Mouse (Mus musculus): ENCODE measurements around the gene Cox4i2.

The Cox4i2 gene

GRCm38 (mm10) chr2:152800762-152801113 lies 46.8 kb downstream of the Cox4i2 start:
- DNase-seq (ENCODE audit: low spot score): no peak

GRCm38 (mm10) chr2:152802303-152802702 lies 48.3 kb downstream of the Cox4i2 start:
- no peak for DNase-seq (ENCODE audit: low spot score)

DNA sequence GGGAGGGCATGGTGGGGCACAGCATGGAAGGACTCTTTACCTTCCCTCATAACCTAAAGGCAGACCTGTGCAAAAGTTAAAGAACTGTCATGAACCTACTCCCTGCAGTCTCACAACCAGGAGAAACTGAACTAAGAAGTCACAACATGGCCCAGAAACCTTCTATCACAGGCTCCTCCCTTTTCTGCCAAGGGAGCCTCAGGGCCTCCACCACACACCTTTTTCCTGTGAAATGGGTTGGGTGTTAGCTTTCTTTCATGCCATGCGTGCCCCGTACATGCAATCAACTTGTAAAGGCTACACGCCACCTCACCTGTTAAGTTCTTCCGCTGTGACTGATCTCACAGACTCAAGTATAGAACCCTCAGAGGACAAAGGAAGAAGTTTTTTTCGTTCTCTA lies 49.1 kb downstream of the Cox4i2 start:
- DNase-seq (ENCODE audit: low spot score): no peak

DNA sequence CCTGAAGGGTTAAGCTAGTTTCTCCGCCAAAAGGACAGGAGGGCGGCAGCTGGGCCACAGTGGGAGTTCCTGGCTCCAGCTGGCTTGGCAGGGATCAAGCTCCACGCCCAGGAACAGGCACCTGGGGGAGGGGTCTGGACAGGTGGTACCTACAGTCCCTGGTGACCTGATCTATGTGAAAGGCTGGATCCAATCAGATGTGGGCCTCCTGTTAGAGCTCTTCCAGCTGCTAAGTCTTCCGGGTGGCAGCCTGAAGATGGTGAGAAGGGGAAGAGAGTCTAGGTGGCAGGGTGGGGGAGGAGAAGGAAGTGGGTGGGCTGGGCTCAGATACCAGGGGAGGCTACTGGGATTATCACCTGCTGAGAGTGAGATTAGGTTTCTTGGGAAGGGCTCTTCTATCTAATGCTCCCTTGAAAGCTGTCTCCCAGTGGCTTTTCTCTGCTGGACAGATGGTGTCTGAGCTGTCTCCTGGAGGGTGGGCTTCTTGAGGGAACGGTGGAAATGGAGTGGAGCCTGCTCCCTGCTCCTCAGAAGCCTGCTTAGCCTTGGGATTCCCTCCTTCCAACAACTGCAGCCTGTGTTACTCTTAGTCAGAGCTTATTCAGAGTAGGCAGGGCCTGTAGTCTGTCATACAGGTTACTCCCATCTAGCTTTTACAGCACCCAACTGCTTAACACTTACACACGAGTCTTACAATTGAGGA lies 50.6 kb downstream of the Cox4i2 start:
- no peak for DNase-seq (ENCODE audit: low spot score)

GRCm38 (mm10) chr2:152805111-152805490 lies 51.1 kb downstream of the Cox4i2 start:
- DNase-seq (ENCODE audit: low spot score): no peak

DNA sequence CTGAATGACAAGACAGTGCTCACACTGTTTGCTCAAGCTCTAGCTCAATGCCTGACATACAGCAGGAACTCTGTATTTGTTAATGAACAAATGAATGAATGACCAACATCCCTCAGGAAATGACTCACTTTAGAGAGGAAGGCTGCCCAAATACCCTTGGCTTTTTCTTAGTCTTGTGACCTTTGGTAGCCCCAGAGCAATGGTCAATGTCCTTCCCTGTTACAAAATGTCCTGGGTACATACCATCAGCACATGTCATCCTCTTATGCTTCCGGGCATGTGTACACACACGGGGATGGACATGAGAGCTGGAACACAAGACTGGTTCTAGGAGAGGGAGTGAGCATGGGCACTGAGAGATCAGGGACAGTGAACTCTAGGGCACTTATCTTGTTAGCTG lies 52.1 kb downstream of the Cox4i2 start:
- DNase-seq (ENCODE audit: low spot score): no peak

DNA sequence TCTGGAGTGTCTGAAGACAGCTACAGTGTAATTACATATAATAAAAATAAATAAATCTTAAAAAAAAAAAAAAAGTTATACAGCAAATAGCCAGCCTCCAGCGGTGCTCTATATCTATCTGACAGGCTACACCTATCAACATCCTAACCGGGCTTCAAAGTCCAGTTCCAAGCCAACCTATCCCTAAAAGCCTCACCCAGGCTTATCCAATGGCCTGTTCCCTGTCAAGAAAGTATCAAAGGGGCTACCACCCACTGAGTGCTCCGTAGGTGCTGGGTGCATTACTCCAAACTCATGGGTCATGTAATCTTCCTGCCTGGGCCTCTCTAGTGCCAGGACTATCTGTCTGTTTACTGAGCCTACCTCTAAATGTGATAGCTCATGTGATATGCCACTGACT lies 54.2 kb downstream of the Cox4i2 start:
- DNase-seq (ENCODE audit: low spot score): no peak

DNA sequence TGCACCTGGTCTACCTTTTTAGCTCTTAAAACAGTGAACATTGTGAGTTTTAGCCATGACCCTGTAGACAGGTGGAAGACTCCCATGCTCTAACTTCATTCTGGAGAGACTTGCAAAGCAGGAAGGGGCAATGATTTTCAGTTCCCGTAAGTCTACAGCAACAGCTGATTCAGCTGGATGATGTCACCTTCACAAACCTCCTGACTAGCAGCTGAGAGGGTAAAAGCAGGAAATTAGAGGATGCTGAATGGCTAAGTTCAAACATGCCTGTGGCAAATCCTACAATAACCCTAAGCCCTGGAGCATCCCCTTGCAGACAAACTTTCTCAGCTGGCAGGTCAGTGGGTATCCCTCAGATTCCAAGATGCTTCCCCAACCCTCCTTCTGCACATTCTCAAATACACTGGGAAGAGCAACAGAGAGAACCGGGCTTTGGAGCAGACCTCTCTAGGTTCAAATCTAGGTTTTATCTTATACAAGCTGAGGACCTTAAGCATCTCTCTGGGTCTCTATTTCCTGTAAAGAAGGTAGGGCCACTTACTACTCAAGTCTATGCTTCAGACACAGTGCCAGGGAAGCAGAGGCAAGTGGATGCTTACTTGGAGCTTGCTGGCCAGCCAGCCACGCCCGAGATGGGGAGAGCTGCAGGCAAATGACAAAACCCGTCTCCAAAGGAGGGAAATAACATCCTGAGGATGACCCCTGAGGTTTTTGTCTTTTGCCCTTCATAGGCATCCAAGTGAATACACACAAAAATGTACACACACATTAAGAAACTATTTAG lies 56.4 kb downstream of the Cox4i2 start:
- DNase-seq (ENCODE audit: low spot score): no peak

- no peak for DNase-seq (ENCODE audit: low spot score)
Measured at GRCm38 (mm10) chr2:152811336-152812165, 57.6 kb downstream of the Cox4i2 start.

GRCm38 (mm10) chr2:152813232-152813631 lies 59.3 kb downstream of the Cox4i2 start:
- DNase-seq (ENCODE audit: low spot score): no peak

- DNase-seq (ENCODE audit: low spot score): no peak
Measured at GRCm38 (mm10) chr2:152814213-152814874, 60.4 kb downstream of the Cox4i2 start.
